ENCODE assay signal across 17 mouse cellular contexts in genomic region chr6:22104211-22104610, GRCm38 (mm10).
DNase-seq lines count a peak whose midpoint lies in the region; ATAC-seq and TF ChIP-seq lines count a peak whose summit lies in the region.
"Had no signal": no experiment of that assay in that cellular context is flagged by ENCODE, and none has a peak within 500 bp of the region (broad histone marks: within the 10 kb centered on the region; RNA-seq: fewer than 3 reads in every experiment).

No protein-coding gene starts in this region.

- H3K9ac ChIP-seq in forebrain, embryonic 15.5 days (replicated peaks): no peak overlapping the region
- no peak overlapping the region for H3K9ac ChIP-seq in kidney, postnatal 0 days (ENCODE audit: low read depth, low read length)
- H3K9ac ChIP-seq: liver, embryonic 13.5 days had no signal

- H3K4me1 ChIP-seq in forebrain, embryonic 10.5 days: peaks cover 9% of the 10 kb centered on the region
- peaks cover 4% of the 10 kb centered on the region; the same call in 1 of the 2 replicates for H3K4me1 ChIP-seq in forebrain, embryonic 15.5 days
- no peaks in the 10 kb centered on the region for H3K4me1 ChIP-seq in kidney, postnatal 0 days (replicated peaks; ENCODE audit: insufficient read depth, low read length)
- H3K4me1 ChIP-seq in midbrain, embryonic 10.5 days: peaks cover 3% of the 10 kb centered on the region; the same call in 1 of the 2 replicates
- H3K4me1 ChIP-seq: liver, embryonic 13.5 days had no signal

- H3K36me3 ChIP-seq in forebrain, embryonic 10.5 days (replicated peaks): no peaks in the 10 kb centered on the region
- no peaks in the 10 kb centered on the region for H3K36me3 ChIP-seq in forebrain, embryonic 15.5 days
- H3K36me3 ChIP-seq in kidney, postnatal 0 days (ENCODE audit: insufficient read depth, low read length): no peaks in the 10 kb centered on the region
- H3K36me3 ChIP-seq in midbrain, embryonic 10.5 days: no peaks in the 10 kb centered on the region
- H3K36me3 ChIP-seq: liver, embryonic 13.5 days had no signal

- H3K9me3 ChIP-seq in forebrain, embryonic 10.5 days: no peaks in the 10 kb centered on the region
- no peaks in the 10 kb centered on the region for H3K9me3 ChIP-seq in forebrain, embryonic 15.5 days
- H3K9me3 ChIP-seq in kidney, postnatal 0 days (replicated peaks; ENCODE audit: low read length): no peaks in the 10 kb centered on the region
- H3K9me3 ChIP-seq in midbrain, embryonic 10.5 days (replicated peaks): no peaks in the 10 kb centered on the region
- H3K9me3 ChIP-seq: liver, embryonic 13.5 days had no signal

- no peak for TF ChIP-seq CTCF in kidney, postnatal 0 days (IDR thresholded peaks at IDR 0.05; ENCODE audit: low read depth)

- H3K4me3 ChIP-seq in forebrain, embryonic 10.5 days: no peak overlapping the region
- no peak overlapping the region for H3K4me3 ChIP-seq in forebrain, embryonic 15.5 days
- H3K4me3 ChIP-seq in kidney, postnatal 0 days (replicated peaks; ENCODE audit: low read depth, low read length): no peak overlapping the region
- no peak overlapping the region for H3K4me3 ChIP-seq in midbrain, embryonic 10.5 days
- H3K4me3 ChIP-seq: heart, adult 2 months; liver, embryonic 13.5 days; myocyte had no signal

- WGBS in forebrain, embryonic 10.5 days: 22% methylated on average over 8 of the region's 8 CpGs
- WGBS in forebrain, embryonic 15.5 days: 9% methylated on average over 8 of the region's 8 CpGs
- WGBS in kidney, postnatal 0 days: 33% methylated on average over 8 of the region's 8 CpGs
- WGBS in midbrain, embryonic 10.5 days: 30% methylated on average over 8 of the region's 8 CpGs

- no peak overlapping the region for H3K4me2 ChIP-seq in forebrain, embryonic 15.5 days (replicated peaks)
- no peak overlapping the region for H3K4me2 ChIP-seq in kidney, postnatal 0 days (ENCODE audit: low read length)
- H3K4me2 ChIP-seq: liver, embryonic 13.5 days had no signal

- no peak overlapping the region for H3K27ac ChIP-seq in forebrain, embryonic 10.5 days
- H3K27ac ChIP-seq in forebrain, embryonic 15.5 days (replicated peaks): no peak overlapping the region
- H3K27ac ChIP-seq in kidney, postnatal 0 days: no peak overlapping the region
- H3K27ac ChIP-seq in midbrain, embryonic 10.5 days (replicated peaks): no peak overlapping the region
- H3K27ac ChIP-seq: heart, adult 2 months; liver, embryonic 13.5 days; stomach, postnatal 0 days had no signal

- peaks cover 7% of the 10 kb centered on the region for H3K27me3 ChIP-seq in forebrain, embryonic 10.5 days (ENCODE audit: poor library complexity, severe bottlenecking)
- H3K27me3 ChIP-seq in forebrain, embryonic 15.5 days: no peaks in the 10 kb centered on the region
- no peaks in the 10 kb centered on the region for H3K27me3 ChIP-seq in kidney, postnatal 0 days (ENCODE audit: insufficient read depth, low read length)
- H3K27me3 ChIP-seq in midbrain, embryonic 10.5 days (ENCODE audit: low read depth, poor library complexity, severe bottlenecking): peaks cover 12% of the 10 kb centered on the region; the same call in 1 of the 2 replicates
- H3K27me3 ChIP-seq: liver, embryonic 13.5 days had no signal

- no peak for ATAC-seq in forebrain, embryonic 15.5 days (replicated peaks)
- no peak for ATAC-seq in kidney, postnatal 0 days (replicated peaks; ENCODE audit: low FRiP score, low read depth)

- peak; percentile 24 for DNase-seq in forebrain, embryonic 10.5 days (ENCODE audit: extremely low spot score, low spot score)
- peak; percentile 44 for DNase-seq in kidney, postnatal 0 days (ENCODE audit: low spot score)
- DNase-seq in kidney, postnatal 4 days: no peak
- peak; percentile 23 for DNase-seq in midbrain, embryonic 10.5 days (ENCODE audit: low spot score)
- DNase-seq in skeletal muscle tissue, adult 2 months (ENCODE audit: low read depth, low spot score): peak; percentile 59
- DNase-seq in cerebellum, adult 8-10 months: no peak
- DNase-seq in right cerebral cortex, postnatal 14 days: no peak
- DNase-seq: adrenal gland, postnatal 14 days; cerebellum, postnatal 25 days; heart, adult 2 months; heart, postnatal 14 days; liver, embryonic 13.5 days; lung, postnatal 36 days; spleen, adult 18-20 months had no signal

Comparison
In these comparisons a context has a peak if more than half of its experiments do, and no peak if none do; other contexts are left out.
1. DNase-seq: peak in forebrain, embryonic 10.5 days (single experiment), kidney, postnatal 0 days (single experiment), midbrain, embryonic 10.5 days (single experiment) and skeletal muscle tissue, adult 2 months (single experiment); none in kidney, postnatal 4 days (0 of 2), cerebellum, adult 8-10 months (single experiment) and right cerebral cortex, postnatal 14 days (single experiment).